Mouse (Mus musculus): ENCODE measurements at regions not wholly inside any gene's neighbourhood (a gene's known extent, or its start where the extent isn't known, plus 50 kb on each side); places are given as distances from the start of the nearest gene placed in this dataset.

GRCm38 (mm10) chr13:62293331-62293730 is 89.6 kb downstream of the Gm3604 start:
- DNase-seq: peak; percentile 63

GRCm38 (mm10) chr13:62286891-62287290 is 96.1 kb downstream of the Gm3604 start:
- no peak for DNase-seq

Data from adrenal gland, adult 8-10 months (tissue).